In genomic region chr3:87556109-87556531, GRCm38 (mm10) we compare ENCODE assay signal across 19 mouse cellular contexts. TPM values are rescaled to one million over a fixed set of nuclear protein-coding genes. Genes with fewer than 3 reads are reported as not detected.
DNase-seq lines count a peak whose midpoint lies in the region; ATAC-seq lines count a peak whose summit lies in the region.
"Had no signal": no experiment of that assay in that cellular context is flagged by ENCODE, and none has a peak within 500 bp of the region (broad histone marks: within the 10 kb centered on the region; RNA-seq: fewer than 3 reads in every experiment).

No protein-coding gene starts in this region.

- H3K4me3 ChIP-seq in heart, embryonic 13.5 days = no peak overlapping the region
- H3K4me3 ChIP-seq in intestine, embryonic 15.5 days (replicated peaks) = no peak overlapping the region
- H3K4me3 ChIP-seq: forebrain, embryonic 13.5 days; hindbrain, embryonic 10.5 days; limb, embryonic 10.5 days; liver, embryonic 13.5 days; midbrain, embryonic 15.5 days had no signal

- peaks cover 4% of the 10 kb centered on the region; the same call in 1 of the 2 replicates for H3K9me3 ChIP-seq in heart, embryonic 13.5 days
- H3K9me3 ChIP-seq in intestine, embryonic 15.5 days = no peaks in the 10 kb centered on the region
- H3K9me3 ChIP-seq: forebrain, embryonic 13.5 days; G1E; hindbrain, embryonic 10.5 days; limb, embryonic 10.5 days; liver, embryonic 13.5 days; midbrain, embryonic 15.5 days had no signal

- peak overlapping the region; percentile 49 for H3K27ac ChIP-seq in heart, embryonic 13.5 days (replicated peaks)
- peak overlapping the region; percentile 71 for H3K27ac ChIP-seq in intestine, embryonic 15.5 days
- H3K27ac ChIP-seq: forebrain, embryonic 13.5 days; hindbrain, embryonic 10.5 days; kidney, postnatal 0 days; limb, embryonic 10.5 days; liver, embryonic 13.5 days; midbrain, embryonic 15.5 days had no signal

- no peak for ATAC-seq in heart, embryonic 13.5 days (ENCODE audit: extremely low read depth, insufficient number of reproducible peaks, low FRiP score, low TSS enrichment)
- ATAC-seq in intestine, embryonic 15.5 days = peak; percentile 64
- ATAC-seq: forebrain, embryonic 13.5 days; midbrain, embryonic 15.5 days had no signal

- no peak for DNase-seq in heart, postnatal 36 days
- DNase-seq in left cerebral cortex, adult 18-20 months (ENCODE audit: low spot score in 2 of 2) = peak; percentile 23 to 50
- no peak for DNase-seq in left cerebral cortex, adult 11 months (ENCODE audit: low spot score)
- peak; percentile 26 to 42 for DNase-seq in left cerebral cortex, adult 9 months (ENCODE audit: low spot score in 2 of 2)
- no peak for DNase-seq in urinary bladder, postnatal 36 days (ENCODE audit: low spot score in 2 of 2)
- DNase-seq in cerebellum, adult 9-11 months = no peak
- DNase-seq: adrenal gland, adult 8-10 months; cerebellum, adult 18-20 months; gastrocnemius, postnatal 14 days; liver, embryonic 13.5 days; thymus, postnatal 36 days had no signal

- no peaks in the 10 kb centered on the region for H3K36me3 ChIP-seq in heart, embryonic 13.5 days
- no peaks in the 10 kb centered on the region for H3K36me3 ChIP-seq in intestine, embryonic 15.5 days
- H3K36me3 ChIP-seq: G1E; hindbrain, embryonic 10.5 days; limb, embryonic 10.5 days; liver, embryonic 13.5 days; midbrain, embryonic 15.5 days had no signal

- no peak overlapping the region for H3K4me2 ChIP-seq in heart, embryonic 13.5 days
- H3K4me2 ChIP-seq in intestine, embryonic 15.5 days (replicated peaks) = 0 out of 2 replicates have a peak overlapping the region, but pooled peaks have one; percentile 3
- H3K4me2 ChIP-seq: forebrain, embryonic 13.5 days; liver, embryonic 13.5 days; midbrain, embryonic 15.5 days had no signal

- intact Hi-C loops in heart, postnatal 36 days (cut with DNase I) = no loop called here

- 52% methylated on average over 3 of the region's 3 CpGs for WGBS in heart, embryonic 13.5 days
- WGBS in intestine, embryonic 15.5 days = 59% methylated on average over 3 of the region's 3 CpGs

- H3K27me3 ChIP-seq in heart, embryonic 13.5 days (replicated peaks) = peaks cover 27% of the 10 kb centered on the region
- no peaks in the 10 kb centered on the region for H3K27me3 ChIP-seq in intestine, embryonic 15.5 days (replicated peaks)
- H3K27me3 ChIP-seq: midbrain, embryonic 15.5 days had no signal

- 0 out of 2 replicates have a peak overlapping the region, but pooled peaks have one; percentile 10 for H3K9ac ChIP-seq in heart, embryonic 13.5 days
- H3K9ac ChIP-seq in intestine, embryonic 15.5 days = no peak overlapping the region
- H3K9ac ChIP-seq: forebrain, embryonic 13.5 days; liver, embryonic 13.5 days; midbrain, embryonic 15.5 days had no signal

- H3K4me1 ChIP-seq in heart, embryonic 13.5 days = peaks cover 27% of the 10 kb centered on the region
- 0 out of 2 replicates have a peak, but pooled peaks cover 8% of the 10 kb centered on the region for H3K4me1 ChIP-seq in intestine, embryonic 15.5 days (replicated peaks)
- H3K4me1 ChIP-seq: forebrain, embryonic 13.5 days; limb, embryonic 10.5 days; midbrain, embryonic 15.5 days had no signal

RNA-seq across cellular contexts. Expression of gene Etv3, which starts 30.9 kb away (rescaled TPM):
- polyA plus RNA-seq in heart, embryonic 13.5 days (2015; fragmentation: Nextera tagmentation; extraction: Ambion mirVana) = 8.7 and 10.0 TPM in 2 replicates
- total RNA-seq in heart, postnatal 36 days (2021) = 10 to 100 TPM; 19.2 to 20.0 TPM
- 10 to 100 TPM; 28.0 to 28.1 TPM for total RNA-seq in left cerebral cortex, adult 18-20 months (2021)
- 12.5 and 13.1 TPM in 2 replicates for polyA plus RNA-seq in intestine, embryonic 15.5 days (2015; fragmentation: Nextera tagmentation; extraction: Ambion mirVana)

Comparison
In these comparisons a context has a peak if more than half of its experiments do, and no peak if none do; other contexts are left out.
1. DNase-seq: peak in left cerebral cortex, adult 18-20 months (2 of 2) and left cerebral cortex, adult 9 months (2 of 2); none in heart, postnatal 36 days (0 of 2), left cerebral cortex, adult 11 months (single experiment), urinary bladder, postnatal 36 days (0 of 2) and cerebellum, adult 9-11 months (single experiment).